Comparison of ENCODE assay signal across 18 mouse cellular contexts in the genomic region with DNA sequence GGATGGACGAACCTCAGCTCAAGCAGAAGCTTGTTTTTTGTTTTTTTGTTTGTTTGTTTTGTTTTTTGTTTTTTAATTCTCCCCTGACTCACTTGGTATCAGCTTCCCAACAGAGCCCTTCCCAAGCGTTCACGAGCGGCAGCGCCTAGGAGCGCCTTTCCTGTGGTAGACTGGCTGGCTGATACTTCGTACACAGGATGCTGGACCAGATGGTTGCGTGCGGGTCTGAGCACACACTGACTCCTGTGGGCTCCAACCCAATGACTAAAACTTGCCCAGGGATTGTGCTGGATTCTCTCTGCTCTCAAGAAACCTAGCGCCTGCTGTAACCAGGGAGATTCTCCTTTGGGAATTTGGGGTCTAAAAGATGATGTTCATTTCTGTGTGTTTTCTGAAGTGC.
DNase-seq lines count a peak whose midpoint lies in the region; ATAC-seq and TF ChIP-seq lines count a peak whose summit lies in the region.
"Had no signal": no experiment of that assay in that cellular context is flagged by ENCODE, and none has a peak within 500 bp of the region (broad histone marks: within the 10 kb centered on the region; RNA-seq: fewer than 3 reads in every experiment).

No protein-coding gene starts in this region.

- peak; percentile 65 to 68 for DNase-seq in cerebellum, postnatal 14 days
- no peak for DNase-seq in cerebellum, adult 11 months
- DNase-seq in midbrain, embryonic 10.5 days (ENCODE audit: low spot score) = no peak
- DNase-seq in midbrain, postnatal 0 days (ENCODE audit: low spot score) = no peak
- peak; percentile 28 for DNase-seq in hindbrain, postnatal 0 days (ENCODE audit: low spot score)
- no peak for DNase-seq in adrenal gland, adult 18-20 months (ENCODE audit: low spot score in 2 of 2)
- DNase-seq: cerebellum, adult 11-12 months; heart, postnatal 10 days; lung, embryonic 14.5 days; lung, postnatal 4 days; thymus, postnatal 4 days had no signal

- no peak overlapping the region for H3K4me2 ChIP-seq in hindbrain, embryonic 13.5 days
- no peak overlapping the region for H3K4me2 ChIP-seq in hindbrain, embryonic 16.5 days (ENCODE audit: low read length)
- no peak overlapping the region for H3K4me2 ChIP-seq in midbrain, postnatal 0 days (ENCODE audit: low read depth, low read length, poor library complexity, severe bottlenecking)
- H3K4me2 ChIP-seq in hindbrain, postnatal 0 days (ENCODE audit: low read depth, low read length) = no peak overlapping the region
- H3K4me2 ChIP-seq: embryonic facial prominence, embryonic 15.5 days; forebrain, embryonic 12.5 days; liver, embryonic 12.5 days; lung, embryonic 14.5 days; neural tube, embryonic 12.5 days had no signal

- H3K36me3 ChIP-seq in hindbrain, embryonic 13.5 days = no peaks in the 10 kb centered on the region
- H3K36me3 ChIP-seq in hindbrain, embryonic 16.5 days (ENCODE audit: control insufficient read depth, insufficient read depth, low read length) = no peaks in the 10 kb centered on the region
- H3K36me3 ChIP-seq in midbrain, embryonic 10.5 days = no peaks in the 10 kb centered on the region
- no peaks in the 10 kb centered on the region for H3K36me3 ChIP-seq in midbrain, postnatal 0 days (ENCODE audit: insufficient read depth, low read length)
- no peaks in the 10 kb centered on the region for H3K36me3 ChIP-seq in hindbrain, postnatal 0 days (ENCODE audit: insufficient read depth, low read length)
- H3K36me3 ChIP-seq: forebrain, embryonic 12.5 days; neural tube, embryonic 12.5 days had no signal

- H3K9me3 ChIP-seq in hindbrain, embryonic 13.5 days = no peaks in the 10 kb centered on the region
- no peaks in the 10 kb centered on the region for H3K9me3 ChIP-seq in hindbrain, embryonic 16.5 days (ENCODE audit: control insufficient read depth, low read length)
- no peaks in the 10 kb centered on the region for H3K9me3 ChIP-seq in midbrain, embryonic 10.5 days (replicated peaks)
- no peaks in the 10 kb centered on the region for H3K9me3 ChIP-seq in midbrain, postnatal 0 days (ENCODE audit: low read length)
- no peaks in the 10 kb centered on the region for H3K9me3 ChIP-seq in hindbrain, postnatal 0 days (ENCODE audit: low read length)
- H3K9me3 ChIP-seq: embryonic facial prominence, embryonic 15.5 days; forebrain, embryonic 12.5 days; heart, embryonic 10.5 days; liver, embryonic 12.5 days; neural tube, embryonic 12.5 days had no signal

- peak overlapping the region; percentile 91 for H3K27ac ChIP-seq in hindbrain, embryonic 13.5 days
- no peak overlapping the region for H3K27ac ChIP-seq in hindbrain, embryonic 16.5 days (ENCODE audit: low read depth, low read length)
- peak overlapping the region; percentile 82; the same call in 1 of the 2 replicates for H3K27ac ChIP-seq in midbrain, embryonic 10.5 days (replicated peaks)
- no peak overlapping the region for H3K27ac ChIP-seq in midbrain, postnatal 0 days (ENCODE audit: low read depth, low read length)
- no peak overlapping the region for H3K27ac ChIP-seq in hindbrain, postnatal 0 days
- H3K27ac ChIP-seq: embryonic facial prominence, embryonic 15.5 days; heart, embryonic 10.5 days; liver, embryonic 12.5 days had no signal

- TF ChIP-seq CTCF in midbrain, postnatal 0 days (IDR thresholded peaks at IDR 0.05) = no peak
- TF ChIP-seq CTCF in hindbrain, postnatal 0 days (IDR thresholded peaks at IDR 0.05; ENCODE audit: low read depth) = no peak

- 82% methylated on average over 10 of the region's 10 CpGs for WGBS in hindbrain, embryonic 13.5 days
- WGBS in hindbrain, embryonic 16.5 days = 79% methylated on average over 10 of the region's 10 CpGs
- WGBS in midbrain, embryonic 10.5 days = 93% methylated on average over 10 of the region's 10 CpGs
- 89% methylated on average over 10 of the region's 10 CpGs for WGBS in midbrain, postnatal 0 days
- WGBS in hindbrain, postnatal 0 days = 69% methylated on average over 10 of the region's 10 CpGs

- H3K4me3 ChIP-seq in hindbrain, embryonic 13.5 days = no peak overlapping the region
- H3K4me3 ChIP-seq in hindbrain, embryonic 16.5 days (ENCODE audit: low read length) = no peak overlapping the region
- no peak overlapping the region for H3K4me3 ChIP-seq in midbrain, embryonic 10.5 days
- H3K4me3 ChIP-seq in midbrain, postnatal 0 days (ENCODE audit: low read depth, low read length) = no peak overlapping the region
- no peak overlapping the region for H3K4me3 ChIP-seq in hindbrain, postnatal 0 days (ENCODE audit: low read length)
- H3K4me3 ChIP-seq: embryonic facial prominence, embryonic 15.5 days; forebrain, embryonic 12.5 days; heart, embryonic 10.5 days; liver, embryonic 12.5 days; neural tube, embryonic 12.5 days had no signal

- H3K4me1 ChIP-seq in hindbrain, embryonic 13.5 days (replicated peaks) = peaks cover 46% of the 10 kb centered on the region
- peaks cover 24% of the 10 kb centered on the region for H3K4me1 ChIP-seq in hindbrain, embryonic 16.5 days (ENCODE audit: control insufficient read depth, insufficient read depth, low read depth, low read length)
- H3K4me1 ChIP-seq in midbrain, embryonic 10.5 days = peaks cover 36% of the 10 kb centered on the region
- peaks cover 10% of the 10 kb centered on the region for H3K4me1 ChIP-seq in midbrain, postnatal 0 days (ENCODE audit: insufficient read depth, low read length)
- H3K4me1 ChIP-seq in hindbrain, postnatal 0 days (ENCODE audit: insufficient read depth, low read length) = peaks cover 15% of the 10 kb centered on the region
- H3K4me1 ChIP-seq: liver, embryonic 12.5 days had no signal

- H3K27me3 ChIP-seq in hindbrain, embryonic 13.5 days = no peaks in the 10 kb centered on the region
- H3K27me3 ChIP-seq in hindbrain, embryonic 16.5 days (replicated peaks; ENCODE audit: control insufficient read depth, insufficient read depth, low read length) = no peaks in the 10 kb centered on the region
- H3K27me3 ChIP-seq in midbrain, embryonic 10.5 days (ENCODE audit: low read depth, poor library complexity, severe bottlenecking) = no peaks in the 10 kb centered on the region
- H3K27me3 ChIP-seq in midbrain, postnatal 0 days (ENCODE audit: insufficient read depth, low read length) = no peaks in the 10 kb centered on the region
- H3K27me3 ChIP-seq in hindbrain, postnatal 0 days (ENCODE audit: insufficient read depth, low read length) = no peaks in the 10 kb centered on the region
- H3K27me3 ChIP-seq: embryonic facial prominence, embryonic 15.5 days; forebrain, embryonic 12.5 days; liver, embryonic 12.5 days; neural tube, embryonic 12.5 days had no signal

- no peak for ATAC-seq in hindbrain, embryonic 13.5 days (ENCODE audit: low FRiP score)
- no peak for ATAC-seq in hindbrain, embryonic 16.5 days
- no peak for ATAC-seq in midbrain, postnatal 0 days (ENCODE audit: low FRiP score)
- ATAC-seq in hindbrain, postnatal 0 days = no peak
- ATAC-seq: liver, embryonic 12.5 days had no signal

- no peak overlapping the region for H3K9ac ChIP-seq in hindbrain, embryonic 13.5 days
- no peak overlapping the region for H3K9ac ChIP-seq in hindbrain, embryonic 16.5 days (ENCODE audit: low read depth, low read length)
- H3K9ac ChIP-seq in midbrain, postnatal 0 days (replicated peaks; ENCODE audit: low read length, poor library complexity, severe bottlenecking) = no peak overlapping the region
- H3K9ac ChIP-seq in hindbrain, postnatal 0 days (replicated peaks; ENCODE audit: low read length) = no peak overlapping the region
- H3K9ac ChIP-seq: embryonic facial prominence, embryonic 15.5 days; forebrain, embryonic 12.5 days; liver, embryonic 12.5 days; lung, embryonic 14.5 days; neural tube, embryonic 12.5 days had no signal

Comparison
In these comparisons a context has a peak if more than half of its experiments do, and no peak if none do; other contexts are left out.
1. DNase-seq: peak in cerebellum, postnatal 14 days (2 of 2) and hindbrain, postnatal 0 days (single experiment); none in cerebellum, adult 11 months (single experiment), midbrain, embryonic 10.5 days (single experiment), midbrain, postnatal 0 days (single experiment) and adrenal gland, adult 18-20 months (0 of 2).
2. H3K27ac ChIP-seq: peak in hindbrain, embryonic 13.5 days (single experiment) and midbrain, embryonic 10.5 days (single experiment); none in hindbrain, embryonic 16.5 days (single experiment), midbrain, postnatal 0 days (single experiment) and hindbrain, postnatal 0 days (single experiment).